8 mouse cellular contexts compared by ENCODE assay signal in the genomic region with DNA sequence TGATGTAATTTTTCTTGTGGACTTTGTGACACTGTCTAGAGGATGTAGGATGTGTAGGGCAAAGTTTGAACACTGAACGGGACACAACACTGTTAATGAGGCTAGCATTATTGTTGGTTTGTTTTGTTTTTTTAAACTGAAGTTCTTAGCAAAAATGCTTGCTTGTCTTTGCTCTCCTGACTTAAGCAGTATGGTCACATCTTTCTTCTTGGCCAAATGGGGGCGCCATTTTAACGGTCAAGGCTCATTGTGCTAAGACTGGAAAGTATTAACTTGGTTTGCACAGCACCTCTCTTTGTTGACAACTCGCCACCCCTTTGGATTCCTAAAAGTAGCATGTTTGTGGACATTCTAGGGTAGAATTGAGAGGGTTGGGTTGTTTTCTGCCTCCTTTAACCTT. TPM values are rescaled to one million over a fixed set of nuclear protein-coding genes. Genes with fewer than 3 reads are reported as not detected.
DNase-seq lines count a peak whose midpoint lies in the region; ATAC-seq and TF ChIP-seq lines count a peak whose summit lies in the region.

No protein-coding gene starts in this region.

- H3K4me1 ChIP-seq in bone marrow macrophage, adult 2 months (ENCODE audit: control insufficient read depth, insufficient read depth, low read length): peaks cover 14% of the 10 kb centered on the region
- peaks cover 5% of the 10 kb centered on the region; the same call in 1 of the 2 replicates for H3K4me1 ChIP-seq in embryonic fibroblast, embryonic 13.5 days (ENCODE audit: control insufficient read depth, insufficient read depth, low read length)
- H3K4me1 ChIP-seq in intestine, embryonic 14.5 days (replicated peaks; ENCODE audit: control insufficient read depth, insufficient read depth, low read length): peaks cover 16% of the 10 kb centered on the region
- H3K4me1 ChIP-seq in lung, embryonic 16.5 days (replicated peaks; ENCODE audit: control insufficient read depth, insufficient read depth, low read length): peaks cover 14% of the 10 kb centered on the region

- peak overlapping the region; percentile 90 for H3K4me3 ChIP-seq in bone marrow macrophage, adult 2 months (ENCODE audit: insufficient read depth, low read length)
- peak overlapping the region; percentile 70 for H3K4me3 ChIP-seq in embryonic fibroblast, embryonic 13.5 days (ENCODE audit: insufficient read depth, low read length)
- H3K4me3 ChIP-seq in intestine, embryonic 14.5 days (ENCODE audit: low read depth, low read length): peak overlapping the region; percentile 72
- peak overlapping the region; percentile 96 for H3K4me3 ChIP-seq in lung, embryonic 16.5 days (ENCODE audit: low read length)

- TF ChIP-seq POLR2A in bone marrow macrophage, adult 2 months (IDR thresholded peaks at IDR 0.05; ENCODE audit: borderline replicate concordance, low read depth, low read length): no peak
- no peak for TF ChIP-seq POLR2A in embryonic fibroblast, embryonic 13.5 days (IDR thresholded peaks at IDR 0.05; ENCODE audit: low read depth, low read length)

- DNase-seq in right cerebral cortex, postnatal 14 days: peak; percentile 18
- DNase-seq in right cerebral cortex, postnatal 4 days: no peak
- DNase-seq in intestine, embryonic 14.5 days (ENCODE audit: low spot score): no peak
- DNase-seq in telencephalon, adult 2 months (ENCODE audit: low read depth, low spot score): peak; percentile 16
- DNase-seq in gastrocnemius, adult 18-20 months (ENCODE audit: low spot score): no peak

- TF ChIP-seq CTCF in bone marrow macrophage, adult 2 months (IDR thresholded peaks at IDR 0.05; ENCODE audit: low read depth, low read length): no peak
- no peak for TF ChIP-seq CTCF in embryonic fibroblast, embryonic 13.5 days (IDR thresholded peaks at IDR 0.05; ENCODE audit: borderline replicate concordance, insufficient read depth, low read length)

- peak overlapping the region; percentile 84 for H3K4me2 ChIP-seq in intestine, embryonic 14.5 days (ENCODE audit: low read length)
- peak overlapping the region; percentile 87 for H3K4me2 ChIP-seq in lung, embryonic 16.5 days (ENCODE audit: low read depth, low read length)

- 25% methylated on average over 4 of the region's 4 CpGs for WGBS in intestine, embryonic 14.5 days
- WGBS in lung, embryonic 16.5 days: 13% methylated on average over 4 of the region's 4 CpGs

- H3K36me3 ChIP-seq in intestine, embryonic 14.5 days (ENCODE audit: control insufficient read depth, insufficient read depth, low read length): peaks cover 61% of the 10 kb centered on the region
- peaks cover 29% of the 10 kb centered on the region for H3K36me3 ChIP-seq in lung, embryonic 16.5 days (ENCODE audit: control insufficient read depth, insufficient read depth, low read length)

- H3K27ac ChIP-seq in bone marrow macrophage, adult 2 months (ENCODE audit: insufficient read depth, low read depth, low read length): peak overlapping the region; percentile 8; the same call in 1 of the 2 replicates
- H3K27ac ChIP-seq in embryonic fibroblast, embryonic 13.5 days (ENCODE audit: insufficient read depth, low read length): no peak overlapping the region
- no peak overlapping the region for H3K27ac ChIP-seq in intestine, embryonic 14.5 days (ENCODE audit: low read depth)
- H3K27ac ChIP-seq in lung, embryonic 16.5 days (ENCODE audit: low read length): no peak overlapping the region

- peak overlapping the region; percentile 78 for H3K9ac ChIP-seq in intestine, embryonic 14.5 days (ENCODE audit: low read length)
- peak overlapping the region; percentile 96 for H3K9ac ChIP-seq in lung, embryonic 16.5 days (ENCODE audit: low read length)

- no peaks in the 10 kb centered on the region for H3K27me3 ChIP-seq in intestine, embryonic 14.5 days (replicated peaks; ENCODE audit: control insufficient read depth, insufficient read depth, low read length)
- no peaks in the 10 kb centered on the region for H3K27me3 ChIP-seq in lung, embryonic 16.5 days (ENCODE audit: control insufficient read depth, insufficient read depth, low read depth, low read length)

- ATAC-seq in intestine, embryonic 14.5 days (replicated peaks; ENCODE audit: low FRiP score, low TSS enrichment, low read depth): no peak
- no peak for ATAC-seq in lung, embryonic 16.5 days (ENCODE audit: low read depth)

- H3K9me3 ChIP-seq in intestine, embryonic 14.5 days (ENCODE audit: control insufficient read depth, low read length): no peaks in the 10 kb centered on the region
- H3K9me3 ChIP-seq in lung, embryonic 16.5 days (ENCODE audit: control insufficient read depth, low read length): no peaks in the 10 kb centered on the region

RNA-seq across cellular contexts. Expression of a gene that starts 1.4 kb away (rescaled TPM):
- polyA plus RNA-seq in bone marrow macrophage, adult 2 months (2012; ENCODE audit: insufficient read depth, insufficient read length, missing spikeins): 117 and 124 TPM in 2 replicates
- 112 and 116 TPM in 2 replicates for polyA plus RNA-seq in embryonic fibroblast, embryonic 13.5 days (2011; ENCODE audit: insufficient read length, low read depth, missing spikeins)
- polyA plus RNA-seq in intestine, embryonic 14.5 days (2014; fragmentation: Nextera tagmentation; extraction: Ambion mirVana): 205 and 207 TPM in 2 replicates
- 202 and 207 TPM in 2 replicates for polyA plus RNA-seq in lung, embryonic 16.5 days (2015; fragmentation: Nextera tagmentation; extraction: Ambion mirVana)
- 100 to 1,000 TPM; 121 to 129 TPM for total RNA-seq in gastrocnemius, adult 18-20 months (2021)

RNA-seq across cellular contexts. Expression of a gene that starts 1.6 kb away (rescaled TPM):
- polyA plus RNA-seq in bone marrow macrophage, adult 2 months (2012; ENCODE audit: insufficient read depth, insufficient read length, missing spikeins): 87.0 and 97.7 TPM in 2 replicates
- 29.3 and 30.4 TPM in 2 replicates for polyA plus RNA-seq in embryonic fibroblast, embryonic 13.5 days (2011; ENCODE audit: insufficient read length, low read depth, missing spikeins)
- 40.8 and 47.3 TPM in 2 replicates for polyA plus RNA-seq in intestine, embryonic 14.5 days (2014; fragmentation: Nextera tagmentation; extraction: Ambion mirVana)
- polyA plus RNA-seq in lung, embryonic 16.5 days (2015; fragmentation: Nextera tagmentation; extraction: Ambion mirVana): 40.8 and 41.7 TPM in 2 replicates
- total RNA-seq in gastrocnemius, adult 18-20 months (2021): 1 to 10 TPM; 6.1 to 9.1 TPM

RNA-seq across cellular contexts. Expression of a gene that starts 29.1 kb away (rescaled TPM):
- polyA plus RNA-seq in bone marrow macrophage, adult 2 months (2012; ENCODE audit: insufficient read depth, insufficient read length, missing spikeins): 1.0 TPM in 1 of 2 replicates, not detected in the other
- not detected in 2 replicates for polyA plus RNA-seq in embryonic fibroblast, embryonic 13.5 days (2011; ENCODE audit: insufficient read length, low read depth, missing spikeins)
- polyA plus RNA-seq in intestine, embryonic 14.5 days (2014; fragmentation: Nextera tagmentation; extraction: Ambion mirVana): 0.30 and 0.73 TPM in 2 replicates
- 0.55 and 0.57 TPM in 2 replicates for polyA plus RNA-seq in lung, embryonic 16.5 days (2015; fragmentation: Nextera tagmentation; extraction: Ambion mirVana)
- under 1 TPM; 0.55 to 0.94 TPM for total RNA-seq in gastrocnemius, adult 18-20 months (2021)

RNA-seq across cellular contexts. Expression of a gene that starts 31.8 kb away (rescaled TPM):
- polyA plus RNA-seq in bone marrow macrophage, adult 2 months (2012; ENCODE audit: insufficient read depth, insufficient read length, missing spikeins): not detected in 2 replicates
- 0.21 and 0.23 TPM in 2 replicates for polyA plus RNA-seq in embryonic fibroblast, embryonic 13.5 days (2011; ENCODE audit: insufficient read length, low read depth, missing spikeins)
- 0.22 and 0.40 TPM in 2 replicates for polyA plus RNA-seq in intestine, embryonic 14.5 days (2014; fragmentation: Nextera tagmentation; extraction: Ambion mirVana)
- polyA plus RNA-seq in lung, embryonic 16.5 days (2015; fragmentation: Nextera tagmentation; extraction: Ambion mirVana): 0.92 and 1.0 TPM in 2 replicates
- not detected for total RNA-seq in gastrocnemius, adult 18-20 months (2021)

Comparison
In these comparisons a context has a peak if more than half of its experiments do, and no peak if none do; other contexts are left out.
1. DNase-seq: peak in right cerebral cortex, postnatal 14 days (single experiment) and telencephalon, adult 2 months (single experiment); none in right cerebral cortex, postnatal 4 days (single experiment), intestine, embryonic 14.5 days (single experiment) and gastrocnemius, adult 18-20 months (single experiment).
2. Peak in every context shown above with its lines, with median percentiles within 50 percentile points of each other: H3K4me3 ChIP-seq.